Mouse (Mus musculus) heart, embryonic 16.5 days (tissue): ENCODE data around the gene Srarp. TPM values are rescaled to one million over a fixed set of nuclear protein-coding genes. Genes with fewer than 3 reads are reported as not detected.

ENCODE experiments used
- ATAC-seq: fragments of 200-750 bp; cut with Nextera tagmentation; replicated peaks from 2 replicates; pipeline ENCODE4 v1.8.0; 2017; ENCODE audit warnings: moderate number of reproducible peaks; ENCODE audit not compliant: insufficient read depth, low FRiP score; ENCODE audit errors: extremely low read depth
- H3K27ac ChIP-seq: fragments of 300-500 bp; sonication (generic); 2 replicates; pipeline ENCODE4 v1.5.1; 2014; ENCODE audit warnings: mild to moderate bottlenecking, low read length, control low read depth, moderate library complexity
- H3K27me3 ChIP-seq: fragments of 300-500 bp; sonication (generic); 2 replicates; pipeline ENCODE4 v1.6.1; 2014; ENCODE audit warnings: low read length, mixed read lengths; ENCODE audit not compliant: control insufficient read depth, insufficient read depth
- H3K36me3 ChIP-seq: fragments of 300-500 bp; sonication (generic); 2 replicates; pipeline ENCODE4 v1.6.1; 2014; ENCODE audit not compliant: control insufficient read depth, insufficient read depth
- H3K4me1 ChIP-seq: fragments of 300-500 bp; sonication (generic); 2 replicates; pipeline ENCODE4 v1.6.1; 2014; ENCODE audit warnings: low read length, mixed read lengths; ENCODE audit not compliant: control insufficient read depth, insufficient read depth
- H3K4me2 ChIP-seq: fragments of 300-500 bp; sonication (generic); 2 replicates; pipeline ENCODE4 v1.6.1; 2014; ENCODE audit warnings: low read depth, mild to moderate bottlenecking, control low read depth, low read length
- H3K4me3 ChIP-seq: fragments of 300-500 bp; sonication (generic); 2 replicates; pipeline ENCODE4 v1.5.1; 2014; ENCODE audit warnings: mild to moderate bottlenecking, control low read depth, low read length
- H3K9ac ChIP-seq: fragments of 300-500 bp; sonication (generic); 2 replicates; pipeline ENCODE4 v1.6.1; 2014; ENCODE audit warnings: low read length, control low read depth
- H3K9me3 ChIP-seq: fragments of 300-500 bp; sonication (generic); replicated peaks from 2 replicates; pipeline ENCODE4 v1.6.1; 2016; ENCODE audit warnings: low read length; ENCODE audit not compliant: control insufficient read depth
- WGBS: fragments of 180-500 bp; shearing (Covaris S2); extraction: QIAGEN DNeasy Blood & Tissue Kit; methylation state at CpG from one replicate; pipeline ENCODE4 v1.1.7; 2014; 5-methylcytosine and 5-hydroxymethylcytosine counted together
- polyA plus RNA-seq: library from polyadenylated mRNA; unstranded; fragments of >200 nt; fragmentation: Nextera tagmentation; extraction: Ambion mirVana; gene quantifications from 2 replicates; pipeline ENCODE4 v1.2.1, GENCODE M21; 2015

Gene Srarp
- polyA plus RNA-seq, 1 experiment from 2014 or later = not detected

DNA sequence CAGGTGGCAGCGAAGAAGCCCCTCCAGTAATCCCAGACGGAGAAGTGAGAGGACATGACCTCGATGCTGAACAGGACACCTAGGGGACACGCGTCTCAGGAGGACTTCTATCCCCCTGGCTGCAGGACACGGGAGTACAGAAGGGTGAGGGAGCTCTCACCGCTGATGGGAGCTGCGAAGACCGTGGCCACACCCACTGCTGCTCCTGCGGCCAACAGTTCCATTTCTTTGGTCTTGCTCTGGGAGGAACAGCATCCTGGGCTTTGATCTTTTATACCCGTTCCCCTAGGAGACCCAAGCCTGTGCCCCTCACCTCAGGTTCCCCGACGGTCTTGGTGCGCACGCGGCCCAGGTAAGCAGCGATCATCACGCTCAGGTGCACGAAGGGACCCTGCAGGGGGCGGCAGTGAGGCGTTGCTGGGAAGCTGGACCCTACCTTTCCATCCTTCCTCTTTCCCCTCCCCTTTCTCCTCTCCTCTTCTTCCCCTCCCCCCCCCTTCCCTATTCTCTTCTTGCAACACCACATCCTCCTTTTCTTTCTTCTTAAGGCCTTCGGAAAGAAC, 24.4 kb downstream of the Srarp start:
- Histone ChIP-seq H3K27ac (no peak overlapping the region), H3K4me3 (no peak overlapping the region), H3K9me3 (no peaks in the 10 kb centered on the region), H3K9ac (no peak overlapping the region), H3K4me1 (peaks cover 9% of the 10 kb centered on the region), H3K36me3 (no peaks in the 10 kb centered on the region), H3K4me2 (no peak overlapping the region), H3K27me3 (no peaks in the 10 kb centered on the region)
- 27% methylated on average over 22 of the region's 22 CpGs for WGBS
- ATAC-seq = no peak

DNA sequence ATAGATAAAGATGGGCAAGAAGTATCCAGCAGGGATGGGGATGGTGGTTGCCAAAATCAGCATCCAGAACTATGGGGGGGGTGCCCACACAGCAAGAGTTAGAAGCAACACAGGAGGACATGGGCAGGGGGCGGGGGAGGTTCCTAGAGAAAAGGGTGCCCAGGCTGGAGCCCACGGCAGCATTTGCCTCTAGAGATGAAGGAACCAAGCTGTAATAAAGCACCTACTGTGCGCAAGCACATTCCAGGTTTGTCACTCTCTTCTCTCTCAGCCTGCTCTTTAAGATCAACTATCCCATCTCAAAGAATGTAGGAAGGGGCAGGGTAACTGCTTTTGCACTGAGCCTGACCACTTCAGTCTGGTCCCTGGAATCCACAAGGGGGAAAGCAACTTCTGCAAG, 27.3 kb downstream of the Srarp start:
- Histone ChIP-seq H3K4me2 (no peak overlapping the region), H3K4me1 (peaks cover 17% of the 10 kb centered on the region), H3K9me3 (no peaks in the 10 kb centered on the region), H3K27me3 (peaks cover 3% of the 10 kb centered on the region; the same call in 1 of the 2 replicates), H3K9ac (no peak overlapping the region), H3K27ac (no peak overlapping the region), H3K4me3 (no peak overlapping the region), H3K36me3 (no peaks in the 10 kb centered on the region)
- 90% methylated on average over 3 of the region's 3 CpGs for WGBS
- ATAC-seq = no peak

DNA sequence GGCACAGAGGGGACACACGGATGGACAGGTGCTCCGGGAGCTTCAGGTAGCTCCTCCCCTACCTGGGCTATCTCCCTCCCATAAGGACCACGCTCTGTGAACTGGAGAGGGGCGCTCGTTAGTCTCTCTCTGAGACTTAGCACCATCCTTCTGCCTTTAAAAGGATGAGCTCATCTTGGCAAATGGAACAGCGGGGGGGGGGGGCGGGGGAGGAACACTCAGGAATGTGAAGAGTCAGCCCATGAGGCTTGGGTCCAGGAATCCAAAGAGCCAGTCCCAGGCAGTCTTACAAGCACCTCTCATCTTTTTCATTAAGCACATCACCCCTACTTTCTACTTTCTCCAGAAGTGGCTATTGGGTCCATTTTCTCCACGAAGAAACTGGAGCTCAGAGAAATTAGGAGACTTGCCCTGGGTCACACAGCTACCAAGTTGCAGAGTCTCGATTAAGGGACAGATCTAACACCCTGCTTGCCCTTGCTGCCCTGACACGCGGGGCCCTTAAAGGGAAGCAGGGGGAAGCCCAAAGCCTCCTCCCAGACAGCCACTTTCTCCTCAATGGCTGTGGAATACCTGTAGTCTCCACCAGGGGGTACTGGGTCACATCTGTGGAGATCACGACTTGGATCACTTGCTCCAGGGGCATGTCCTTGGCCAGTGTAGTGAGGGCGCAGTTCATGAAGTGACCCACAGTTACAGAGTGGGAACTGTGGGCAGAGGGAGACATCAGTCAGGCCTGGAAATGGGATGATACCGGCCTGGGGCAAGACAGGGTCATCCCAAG, 29.2 kb downstream of the Srarp start:
- Histone ChIP-seq H3K4me3 (no peak overlapping the region), H3K27me3 (peaks cover 3% of the 10 kb centered on the region; the same call in 1 of the 2 replicates), H3K27ac (peak overlapping the region; percentile 57), H3K9ac (peak overlapping the region; percentile 34; the same call in 1 of the 2 replicates), H3K9me3 (no peaks in the 10 kb centered on the region), H3K4me1 (peaks cover 17% of the 10 kb centered on the region), H3K4me2 (no peak overlapping the region), H3K36me3 (no peaks in the 10 kb centered on the region)
- WGBS = 27% methylated on average over 13 of the region's 14 CpGs
- ATAC-seq = peak; percentile 61

DNA sequence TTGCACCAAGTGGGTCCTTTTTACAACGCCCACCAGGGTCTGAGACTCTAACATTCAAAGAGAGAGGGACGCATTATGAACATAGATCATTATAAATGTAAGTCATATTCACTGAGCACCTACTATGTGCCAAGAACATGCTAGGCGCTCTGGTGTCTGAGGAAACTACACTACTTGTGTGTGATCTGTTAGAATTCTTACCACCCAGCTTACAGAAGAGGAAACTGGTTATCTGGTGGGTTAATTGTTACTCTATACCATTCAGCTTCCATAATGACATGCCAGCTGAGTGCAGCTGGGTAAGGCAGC, 30.6 kb downstream of the Srarp start:
- H3K9me3 ChIP-seq = no peaks in the 10 kb centered on the region
- peaks cover 3% of the 10 kb centered on the region; the same call in 1 of the 2 replicates for H3K27me3 ChIP-seq
- ATAC-seq = no peak
- no peaks in the 10 kb centered on the region for H3K36me3 ChIP-seq
- no peak overlapping the region for H3K4me3 ChIP-seq
- H3K4me1 ChIP-seq = peaks cover 17% of the 10 kb centered on the region
- 0 out of 2 replicates have a peak overlapping the region, but pooled peaks have one; percentile 7 for H3K9ac ChIP-seq
- no peak overlapping the region for H3K4me2 ChIP-seq
- WGBS = 80% methylated on average over 3 of the region's 3 CpGs
- H3K27ac ChIP-seq = no peak overlapping the region

DNA sequence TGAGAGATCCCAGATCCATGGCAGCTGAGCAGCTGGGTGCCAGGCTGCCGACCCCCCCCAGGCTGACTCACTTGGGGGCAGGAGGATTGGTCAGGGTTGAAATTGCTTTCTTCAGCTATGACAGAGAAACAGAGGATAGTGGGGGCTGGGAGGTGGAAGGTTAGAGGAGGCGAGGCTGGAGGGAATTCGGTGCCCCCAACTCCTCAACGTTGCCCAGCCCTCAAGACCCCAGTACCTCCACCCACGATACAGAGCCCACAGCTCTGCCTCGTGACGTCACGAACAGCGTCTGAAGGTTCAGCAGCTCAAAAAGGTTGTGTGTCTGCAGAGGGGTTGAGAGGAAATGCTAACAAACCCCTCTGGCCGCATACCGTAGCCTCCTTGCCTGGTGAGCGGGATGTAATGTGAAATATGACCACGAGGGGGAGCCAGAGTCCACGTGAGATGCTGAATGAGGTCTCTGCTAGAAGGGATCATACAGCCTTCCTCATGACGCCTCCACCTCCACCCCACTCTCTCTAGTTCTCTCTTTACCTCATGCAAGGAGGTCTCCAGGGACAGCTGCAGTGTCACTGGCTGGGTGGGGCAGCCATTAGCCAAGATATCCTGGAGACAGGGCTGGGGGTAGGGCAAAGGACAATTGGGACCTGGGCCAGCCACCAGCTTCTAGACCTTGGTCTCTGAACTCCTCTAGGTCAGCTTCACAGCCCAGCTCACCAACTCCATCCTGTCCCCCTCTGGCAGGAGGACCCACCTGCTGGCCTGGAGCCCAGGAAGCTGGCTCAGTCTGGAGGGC, 31.2 kb downstream of the Srarp start:
- Histone ChIP-seq H3K4me2 (peak overlapping the region; percentile 53), H3K27me3 (peaks cover 3% of the 10 kb centered on the region; the same call in 1 of the 2 replicates), H3K9me3 (no peaks in the 10 kb centered on the region), H3K36me3 (no peaks in the 10 kb centered on the region), H3K27ac (no peak overlapping the region), H3K9ac (peak overlapping the region; percentile 53; the same call in 1 of the 2 replicates), H3K4me1 (peaks cover 17% of the 10 kb centered on the region), H3K4me3 (no peak overlapping the region)
- WGBS = 10% methylated on average over 15 of the region's 15 CpGs
- ATAC-seq = peak; percentile 68

DNA sequence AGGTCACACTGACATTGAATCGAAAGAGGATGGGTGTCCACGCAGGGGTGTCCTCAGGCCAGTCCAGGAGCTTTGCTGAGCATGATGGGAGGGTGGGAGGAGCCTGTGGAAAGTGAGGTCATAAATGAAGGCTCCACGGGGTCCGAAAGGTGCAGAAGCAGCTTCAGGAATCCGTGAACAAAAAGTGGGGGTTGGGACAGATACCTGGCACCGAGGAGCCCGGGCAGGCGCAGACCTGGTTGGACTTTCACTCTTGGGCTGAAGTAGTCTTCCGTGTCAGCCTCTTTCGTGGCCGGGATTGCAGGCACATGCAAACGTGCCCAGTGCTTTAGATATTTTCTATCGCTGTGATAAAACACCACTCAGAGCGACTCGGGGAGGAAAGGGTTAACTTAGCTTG, 35.7 kb downstream of the Srarp start:
- ATAC-seq = no peak
- H3K9ac ChIP-seq = no peak overlapping the region
- H3K4me2 ChIP-seq = no peak overlapping the region
- WGBS = 83% methylated on average over 15 of the region's 15 CpGs
- H3K27ac ChIP-seq = no peak overlapping the region
- H3K9me3 ChIP-seq = no peaks in the 10 kb centered on the region
- H3K27me3 ChIP-seq = peaks cover 3% of the 10 kb centered on the region; the same call in 1 of the 2 replicates
- H3K4me1 ChIP-seq = 0 out of 2 replicates have a peak, but pooled peaks cover 2% of the 10 kb centered on the region
- H3K4me3 ChIP-seq = no peak overlapping the region
- H3K36me3 ChIP-seq = no peaks in the 10 kb centered on the region

DNA sequence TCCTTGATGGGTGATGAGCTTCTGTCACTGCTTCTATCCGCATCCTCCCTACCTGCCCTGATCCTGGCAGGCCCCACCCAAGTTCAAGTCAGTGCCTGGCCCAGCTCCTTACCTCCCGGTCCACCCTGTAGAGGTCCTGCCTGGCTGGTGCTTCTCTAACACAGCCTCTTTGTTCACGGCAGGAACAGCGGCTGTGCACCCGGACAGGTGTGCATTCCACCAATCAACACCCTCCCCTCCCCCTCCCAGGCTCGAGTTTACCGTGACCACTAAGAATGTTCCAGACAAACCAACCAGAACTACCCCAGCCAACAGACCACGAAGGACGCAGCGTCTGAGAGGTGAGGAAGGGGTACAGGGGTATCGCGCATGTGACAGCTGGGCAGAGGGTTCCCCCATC, 37.4 kb downstream of the Srarp start, which contains the start of gene Clcnka:
Gene Clcnka, minus strand, starts transcription at position 180 of the 400 bp plus-strand sequence.
- H3K27ac ChIP-seq = no peak within 1 kb of the TSS
- H3K27me3 ChIP-seq = no peaks in the 10 kb centered on the region
- no peak within 1 kb of the TSS for H3K4me3 ChIP-seq
- no peaks in the 10 kb centered on the region for H3K36me3 ChIP-seq
- 44% methylated on average over 12 of the region's 12 CpGs for WGBS
- H3K9ac ChIP-seq = no peak within 1 kb of the TSS
- H3K9me3 ChIP-seq = no peaks in the 10 kb centered on the region
- ATAC-seq = no peak
- peaks cover 5% of the 10 kb centered on the region; the same call in 1 of the 2 replicates for H3K4me1 ChIP-seq
- H3K4me2 ChIP-seq = no peak within 1 kb of the TSS

DNA sequence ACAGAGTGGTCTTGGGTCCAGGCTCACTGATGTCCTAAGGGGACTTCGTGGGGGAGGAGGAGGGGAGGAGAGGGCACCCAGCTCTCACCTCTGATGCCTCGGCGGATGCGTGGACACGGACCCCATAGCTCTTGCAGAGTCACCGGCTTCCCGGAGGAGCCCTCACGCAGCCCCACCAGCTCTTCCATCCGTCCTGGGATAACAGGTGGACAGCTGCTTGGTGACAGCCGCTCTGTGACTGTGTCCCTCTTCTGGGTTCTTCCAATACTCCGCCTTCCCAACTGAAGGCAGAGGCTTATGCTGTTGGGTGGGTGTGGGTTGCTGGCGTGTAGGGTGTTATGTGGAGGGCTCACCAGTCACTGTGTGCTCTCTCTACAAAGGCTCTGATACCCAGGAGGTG, 38.0 kb downstream of the Srarp start:
- Histone ChIP-seq H3K4me3 (no peak overlapping the region), H3K9me3 (no peaks in the 10 kb centered on the region), H3K9ac (no peak overlapping the region), H3K36me3 (no peaks in the 10 kb centered on the region), H3K27ac (no peak overlapping the region), H3K4me1 (peaks cover 5% of the 10 kb centered on the region; the same call in 1 of the 2 replicates), H3K27me3 (no peaks in the 10 kb centered on the region; the same call in 1 of the 2 replicates), H3K4me2 (no peak overlapping the region)
- no peak for ATAC-seq
- WGBS = 73% methylated on average over 12 of the region's 12 CpGs
